Mouse (Mus musculus): ENCODE measurements around the gene Itih1.

The Itih1 gene

DNA sequence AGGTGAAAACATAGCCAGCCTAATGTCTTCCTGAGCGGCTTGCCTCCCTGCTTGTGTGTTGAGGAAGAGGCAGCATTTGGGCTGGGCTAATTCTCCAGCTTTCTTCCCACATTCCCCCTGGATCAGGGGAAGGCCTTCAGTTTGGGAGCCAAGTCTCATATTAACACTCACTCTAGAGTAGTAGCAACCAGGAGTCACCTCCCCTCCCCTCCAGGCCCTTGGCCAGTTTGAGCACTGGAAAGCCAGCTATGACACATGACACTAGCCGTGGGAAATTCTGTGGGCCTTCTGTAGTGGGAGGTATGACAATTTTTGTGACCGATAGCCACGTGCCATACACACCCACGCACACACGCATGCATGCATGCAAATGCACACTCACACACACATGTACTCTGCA lies 37.1 kb downstream of the Itih1 start:
- no peak for DNase-seq (ENCODE audit: extremely low read depth, low read depth, low spot score)

DNA sequence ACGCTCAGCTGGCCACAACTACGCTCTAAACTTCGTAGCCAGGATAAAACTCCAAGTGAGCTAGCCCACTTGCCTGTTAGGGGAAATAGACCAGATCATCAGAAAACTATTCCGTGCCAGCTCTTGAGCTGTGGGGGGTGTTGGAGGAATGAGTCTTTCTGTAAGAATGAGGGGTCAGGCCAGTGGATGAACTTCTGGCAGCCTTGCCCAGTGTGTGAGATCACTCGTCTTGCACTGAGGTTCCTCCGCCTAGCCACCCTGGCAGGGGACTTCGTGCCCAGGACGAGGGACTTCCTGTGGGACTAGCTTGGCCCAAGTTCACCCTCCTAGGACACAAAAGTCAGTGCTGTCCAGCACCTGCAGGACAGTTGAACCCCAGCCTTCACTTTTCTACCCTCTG lies 38.8 kb downstream of the Itih1 start:
- DNase-seq (ENCODE audit: extremely low read depth, low read depth, low spot score) = no peak

DNA sequence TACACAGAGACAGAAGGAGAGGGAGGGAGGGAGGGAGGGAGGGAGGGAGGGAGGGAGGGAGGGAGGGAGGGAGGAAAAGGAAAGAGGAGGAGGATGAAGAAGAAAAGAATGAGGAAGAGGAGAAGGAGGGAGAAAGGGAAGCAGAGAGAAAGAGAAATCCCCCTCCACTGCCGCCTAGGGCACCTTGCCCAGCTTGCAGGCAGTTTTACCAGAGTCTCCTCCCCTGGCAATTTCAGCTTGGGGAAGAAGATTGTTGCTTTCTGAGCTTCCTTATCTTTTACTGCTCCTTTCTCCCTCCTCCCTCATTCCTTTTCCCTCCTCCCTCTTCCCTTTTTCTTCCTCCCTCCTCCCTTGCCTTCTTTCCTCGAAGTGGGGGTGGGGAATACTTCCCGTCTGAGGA lies 40.1 kb downstream of the Itih1 start:
- DNase-seq (ENCODE audit: extremely low read depth, low read depth, low spot score) = no peak

DNA sequence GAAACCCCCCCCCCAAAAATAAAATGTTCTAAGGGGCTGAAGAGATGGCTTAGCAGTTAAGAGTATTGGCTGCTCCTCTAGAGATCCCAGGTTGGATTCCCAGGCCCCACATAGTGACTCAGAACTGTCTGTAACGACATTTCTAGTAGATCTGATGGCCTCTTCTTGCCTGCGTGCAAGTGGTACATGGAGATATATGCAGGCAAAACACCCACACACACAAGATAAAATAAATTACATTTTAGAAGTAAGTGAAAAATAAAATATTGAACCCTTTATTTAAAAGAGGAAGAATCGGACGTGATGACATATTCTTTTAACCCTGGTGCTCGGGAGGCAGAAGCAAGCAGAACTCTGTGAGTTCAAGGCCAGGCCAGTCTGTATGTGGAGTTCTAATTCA lies 40.5 kb downstream of the Itih1 start:
- no peak for DNase-seq (ENCODE audit: extremely low read depth, low read depth, low spot score)

DNA sequence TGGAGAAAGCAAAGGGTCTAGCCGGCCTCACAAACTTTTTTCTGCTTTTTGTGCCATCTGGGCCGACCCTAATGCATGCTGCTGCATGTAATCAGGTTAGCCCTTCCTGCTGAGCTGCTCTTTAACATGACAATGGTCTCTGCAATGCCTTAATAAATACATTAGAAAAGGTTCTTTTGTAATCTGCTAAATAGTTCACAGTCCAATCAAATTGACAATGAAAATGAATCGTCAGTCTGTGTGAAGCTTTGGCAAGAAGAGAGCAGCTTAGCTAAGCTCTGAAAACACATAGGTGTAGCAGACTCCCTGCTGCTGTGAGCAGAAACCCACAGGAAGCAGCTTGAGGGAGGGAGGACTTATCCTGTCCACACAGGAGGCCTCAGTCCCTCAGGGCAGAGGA lies 43.1 kb downstream of the Itih1 start:
- DNase-seq (ENCODE audit: extremely low read depth, low read depth, low spot score) = no peak

DNA sequence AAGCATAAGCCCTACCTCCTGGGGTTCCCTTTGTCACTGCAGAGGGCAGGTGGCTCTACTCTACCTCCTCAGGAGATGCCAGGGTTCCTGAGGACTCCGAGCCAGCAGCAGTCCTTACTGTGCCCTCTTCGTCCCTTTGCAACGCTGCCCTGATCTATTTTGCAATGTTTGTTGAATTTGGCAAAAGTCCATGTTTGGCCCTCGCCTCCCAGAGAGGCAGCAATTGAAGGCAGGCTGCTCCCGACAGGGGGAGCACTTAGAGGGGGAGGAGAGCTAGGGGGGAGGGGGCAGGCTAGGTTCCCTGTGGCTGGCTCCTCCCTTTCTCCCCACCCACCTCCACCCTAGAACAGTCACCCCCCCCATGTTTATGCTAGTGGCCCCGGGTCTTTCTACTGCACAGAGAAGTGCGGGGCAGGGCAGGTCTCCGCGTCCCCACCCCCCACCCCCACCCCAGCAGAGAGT lies 54.8 kb downstream of the Itih1 start:
- DNase-seq (ENCODE audit: extremely low read depth, low read depth, low spot score) = no peak

DNA sequence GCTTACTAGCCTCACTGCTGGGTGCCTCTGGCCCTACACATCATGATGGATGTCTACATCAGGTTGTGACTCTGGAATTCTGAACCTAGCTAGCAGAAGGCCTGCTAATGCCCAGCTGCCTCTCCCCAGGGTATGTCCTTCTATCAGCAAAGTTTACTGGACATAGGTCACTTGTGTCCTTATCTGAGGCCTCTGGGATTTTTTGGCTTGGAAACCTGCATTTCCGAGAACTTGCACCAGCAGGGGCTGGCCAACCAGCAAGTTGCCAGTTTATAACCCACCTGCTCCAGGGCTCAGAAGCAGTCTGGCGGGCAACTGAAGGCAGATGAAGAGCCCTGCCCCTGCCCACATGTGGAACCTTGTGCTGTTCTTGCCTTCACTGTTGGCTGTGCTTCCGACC lies 56.9 kb downstream of the Itih1 start, which contains the start of gene Itih4:
TSS of gene Itih4 (plus strand) at position 273 of the 400 bp plus-strand sequence.
- DNase-seq (ENCODE audit: extremely low read depth, low read depth, low spot score) = no peak

DNA sequence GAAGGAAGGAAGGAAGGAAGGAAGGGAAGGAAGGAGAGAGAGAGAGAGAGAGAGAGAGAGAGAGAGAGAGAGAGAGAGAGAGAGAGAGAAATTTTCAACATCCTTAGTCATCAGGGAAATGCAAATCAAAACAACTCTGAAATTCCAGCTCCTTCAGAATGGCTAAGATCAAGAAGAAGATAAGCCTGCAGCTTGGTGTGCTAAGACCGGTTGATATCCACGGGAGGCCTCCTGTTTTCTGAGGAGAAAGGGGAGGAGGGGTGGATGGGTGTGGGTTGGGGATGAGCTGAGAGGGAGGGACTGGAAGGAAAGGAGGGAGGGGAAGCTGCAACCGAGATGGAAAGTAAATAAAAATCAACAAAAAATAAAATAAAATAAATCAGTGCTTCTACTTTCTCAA lies 57.8 kb downstream of the Itih1 start:
- no peak for DNase-seq (ENCODE audit: extremely low read depth, low read depth, low spot score)

DNA sequence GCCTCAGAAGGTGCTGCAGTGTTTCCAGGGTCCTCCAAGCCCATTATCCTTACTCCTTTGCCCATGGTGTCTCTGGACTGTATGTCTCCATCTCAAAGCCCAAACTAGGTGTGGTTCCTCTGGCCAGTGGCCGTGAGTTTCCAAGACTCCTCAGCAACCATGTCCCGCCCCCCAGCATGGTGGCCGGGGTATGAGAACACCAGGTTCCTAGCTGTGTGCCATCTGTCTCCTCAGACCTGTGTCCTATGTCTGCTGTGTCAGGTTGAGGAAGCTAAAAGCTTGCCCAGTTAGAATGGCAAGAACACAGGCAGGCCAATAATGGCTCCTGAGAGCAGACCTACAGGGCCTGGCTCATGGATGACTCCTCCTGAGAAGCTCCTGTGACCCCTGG lies 61.4 kb downstream of the Itih1 start:
- no peak for DNase-seq (ENCODE audit: extremely low read depth, low read depth, low spot score)

DNA sequence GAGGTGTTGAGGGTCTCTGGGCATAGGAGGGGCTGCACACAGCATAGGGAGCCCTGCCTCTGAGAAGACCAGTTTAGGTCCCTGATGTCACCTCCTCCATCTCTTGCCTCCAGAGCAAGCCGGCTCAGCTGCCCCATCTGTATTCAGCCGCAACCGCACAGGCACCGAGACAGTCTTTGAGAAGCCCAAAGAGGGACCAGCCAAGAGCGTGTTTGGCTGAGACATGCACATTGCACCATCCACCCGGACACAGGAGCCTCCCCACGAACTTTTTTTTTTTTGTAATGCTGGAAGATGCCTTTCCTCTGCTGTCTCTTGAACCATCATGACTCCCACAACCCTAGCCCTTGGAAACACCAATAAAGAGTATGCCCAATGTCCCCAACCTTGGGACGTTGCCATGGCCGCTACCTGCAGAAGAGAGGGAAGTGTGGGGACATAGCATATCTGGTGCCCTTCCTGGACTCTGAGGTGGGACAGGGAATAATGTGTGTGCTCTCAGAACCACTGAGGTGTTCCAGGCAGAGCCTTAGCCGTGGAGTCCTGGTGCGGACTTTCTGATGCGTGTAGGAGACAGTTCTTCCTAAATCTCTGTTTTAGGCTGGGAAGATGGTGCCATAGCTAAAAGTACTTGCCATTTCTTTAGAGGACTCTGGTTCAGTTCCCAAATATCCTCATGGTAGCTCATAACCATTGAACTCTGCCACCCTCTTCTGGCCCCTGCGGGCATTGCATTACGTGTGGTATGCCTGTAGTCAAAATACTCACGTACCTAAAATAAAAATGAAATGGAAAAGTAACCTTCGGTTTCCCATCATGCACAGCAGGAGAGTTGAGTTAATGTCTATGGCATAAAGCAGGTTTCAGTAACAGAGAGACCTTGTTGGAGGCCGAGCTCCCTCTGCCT lies 62.0 kb downstream of the Itih1 start:
- DNase-seq (ENCODE audit: extremely low read depth, low read depth, low spot score) = no peak

DNA sequence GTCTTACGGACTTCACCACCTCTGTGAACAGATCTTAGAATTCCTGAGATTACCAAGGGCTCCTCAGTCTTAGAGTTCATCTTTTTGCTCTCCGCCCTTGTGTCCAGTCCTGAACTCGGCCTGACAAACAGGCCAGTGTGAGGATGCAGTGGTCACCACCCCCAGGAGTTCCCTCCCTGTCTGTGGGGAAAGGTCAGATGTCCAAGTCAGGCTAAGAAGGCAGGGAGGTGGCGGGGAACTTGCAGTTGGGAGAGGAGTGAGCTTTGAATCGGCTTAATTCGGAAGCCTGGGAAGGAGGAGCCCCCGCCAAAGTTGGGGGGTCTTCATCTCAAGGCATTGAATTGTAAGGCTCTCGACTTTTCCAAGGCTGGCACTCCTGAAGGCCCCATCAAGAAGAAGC lies 62.8 kb downstream of the Itih1 start:
- DNase-seq (ENCODE audit: extremely low read depth, low read depth, low spot score) = no peak

DNA sequence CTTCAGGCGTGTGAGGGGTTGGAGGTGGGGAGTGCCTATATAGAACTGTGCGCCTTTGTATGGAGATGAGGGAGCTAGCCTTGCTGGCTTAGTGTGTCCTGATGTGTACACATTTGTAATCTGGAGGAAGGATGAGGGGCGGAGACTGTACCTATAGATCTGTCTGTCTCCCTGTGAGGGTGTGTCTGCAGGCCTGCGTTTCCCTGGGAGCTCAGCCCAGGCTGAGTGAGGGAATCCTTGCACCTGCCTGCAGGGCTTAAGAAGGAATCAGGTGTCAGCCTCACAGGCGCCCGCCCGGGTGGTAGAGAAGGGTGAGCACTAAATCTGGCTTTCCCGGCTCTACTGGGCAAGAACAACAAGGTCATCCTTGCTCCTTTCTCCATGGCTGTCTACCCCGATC lies 63.3 kb downstream of the Itih1 start:
- DNase-seq (ENCODE audit: extremely low read depth, low read depth, low spot score) = no peak
